Mouse (Mus musculus) liver, postnatal 0 days (tissue): ENCODE measurements around the gene Gns.

Experiments used
- CTCF ChIP-seq: sonication (generic); IDR thresholded peaks from 2 replicates; pipeline ENCODE4 v1.5.1; 2016; ENCODE audit warnings: antibody characterized with exemption, low read depth
- EP300 ChIP-seq: IDR thresholded peaks from 2 replicates; pipeline ENCODE4 v1.6.1; 2016; ENCODE audit warnings: antibody characterized with exemption, low read depth, mild to moderate bottlenecking

DNA sequence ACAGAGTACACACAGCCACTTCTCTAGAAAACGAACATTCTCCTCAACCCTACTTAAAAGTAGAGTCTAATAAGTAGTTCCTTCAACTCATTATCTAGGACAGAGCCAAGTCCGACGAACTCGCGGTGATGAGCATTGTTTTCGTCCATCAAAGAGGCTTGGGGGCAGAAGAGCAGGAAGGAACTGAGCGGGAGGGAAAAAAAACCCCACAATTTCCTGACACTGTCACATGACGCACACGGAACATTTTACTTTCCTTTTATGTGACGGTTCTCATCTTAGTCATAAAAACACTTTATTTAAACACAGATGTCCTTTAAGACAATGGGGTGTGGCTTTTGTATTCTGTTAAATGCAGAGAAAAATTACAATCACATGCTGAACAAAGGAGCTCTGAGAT lies 48.5 kb upstream of the Gns start:
- TF ChIP-seq CTCF (no peak), EP300 (no peak)
